Mouse (Mus musculus) limb, embryonic 11.5 days (tissue): ENCODE results near the gene Spata33. TPM values are rescaled to one million over a fixed set of nuclear protein-coding genes. Genes with fewer than 3 reads are reported as not detected.

Source experiments
- ATAC-seq: fragments of 200-750 bp; cut with Nextera tagmentation; 2 replicates; pipeline ENCODE4 v1.8.0; 2017; ENCODE audit warnings: low read depth; ENCODE audit not compliant: insufficient number of reproducible peaks, low FRiP score, low TSS enrichment
- DNase-seq: peaks from one replicate; pipeline ENCODE4 v3.0.0-alpha.2; 2015; ENCODE audit warnings: low spot score
- H3K27ac ChIP-seq: fragments of 300-500 bp; sonication (generic); replicated peaks from 2 replicates; pipeline ENCODE4 v1.5.1; 2014; ENCODE audit warnings: low read depth, mild to moderate bottlenecking, low read length
- H3K27me3 ChIP-seq: fragments of 300-500 bp; sonication (generic); 2 replicates; pipeline ENCODE4 v1.6.1; 2014; ENCODE audit warnings: mild to moderate bottlenecking, low read length, mixed read lengths; ENCODE audit not compliant: control insufficient read depth, insufficient read depth
- H3K36me3 ChIP-seq: fragments of 300-500 bp; sonication (generic); 2 replicates; pipeline ENCODE4 v1.6.1; 2014; ENCODE audit warnings: mild to moderate bottlenecking, low read length, moderate library complexity, mixed read lengths; ENCODE audit not compliant: control insufficient read depth, insufficient read depth
- H3K4me1 ChIP-seq: fragments of 300-500 bp; sonication (generic); 2 replicates; pipeline ENCODE4 v1.6.1; 2014; ENCODE audit warnings: low read length, mixed read lengths; ENCODE audit not compliant: control insufficient read depth, insufficient read depth
- H3K4me2 ChIP-seq: fragments of 300-500 bp; sonication (generic); 2 replicates; pipeline ENCODE4 v1.6.1; 2014; ENCODE audit warnings: low read depth, mild to moderate bottlenecking, moderate library complexity; ENCODE audit not compliant: severe bottlenecking
- H3K4me3 ChIP-seq: fragments of 300-500 bp; sonication (generic); 2 replicates; pipeline ENCODE4 v1.5.1; 2014; ENCODE audit warnings: low read depth, low read length
- H3K9ac ChIP-seq: fragments of 300-500 bp; sonication (generic); 2 replicates; pipeline ENCODE4 v1.6.1; 2014; ENCODE audit warnings: mild to moderate bottlenecking, low read length
- H3K9me3 ChIP-seq: fragments of 300-500 bp; sonication (generic); 2 replicates; pipeline ENCODE4 v1.6.1; 2016; ENCODE audit warnings: low read length; ENCODE audit not compliant: control insufficient read depth
- WGBS: fragments of 180-500 bp; shearing (Covaris S2); extraction: QIAGEN DNeasy Blood & Tissue Kit; methylation state at CpG from one replicate; pipeline ENCODE4 v1.1.7; 2014; 5-methylcytosine and 5-hydroxymethylcytosine counted together
- polyA plus RNA-seq: library from polyadenylated mRNA; unstranded; fragments of >200 nt; fragmentation: Nextera tagmentation; extraction: Ambion mirVana; gene quantifications from 2 replicates; pipeline ENCODE4 v1.2.1, GENCODE M21; 2014

Gene Spata33
- polyA plus RNA-seq, 1 experiment from 2014 or later: 3.3 TPM

- Histone ChIP-seq H3K4me3 (peak within 1 kb of the TSS; percentile 42), H3K4me2 (peak within 1 kb of the TSS; percentile 80), H3K36me3 (no peaks in the 10 kb centered on the region), H3K27me3 (peaks cover 22% of the 10 kb centered on the region), H3K9me3 (no peaks in the 10 kb centered on the region), H3K27ac (no peak within 1 kb of the TSS), H3K9ac (peak within 1 kb of the TSS; percentile 24; the same call in 1 of the 2 replicates), H3K4me1 (peaks cover 7% of the 10 kb centered on the region; the same call in 1 of the 2 replicates)
- ATAC-seq (peak; percentile 80), DNase-seq (peak; percentile 91)
- 2% methylated on average over 57 of the region's 57 CpGs for WGBS
Measured at GRCm38 (mm10) chr8:123235520-123236497, 23.2 kb downstream of the Spata33 start, which contains the start of gene Spata2l. TSS of gene Spata2l (minus strand) at chr8:123236233.

- H3K4me2 ChIP-seq: no peak overlapping the region
- peaks cover 15% of the 10 kb centered on the region for H3K27me3 ChIP-seq
- no peak overlapping the region for H3K4me3 ChIP-seq
- 90% methylated on average over 10 of the region's 10 CpGs for WGBS
- peaks cover 3% of the 10 kb centered on the region; the same call in 1 of the 2 replicates for H3K36me3 ChIP-seq
- no peaks in the 10 kb centered on the region for H3K9me3 ChIP-seq
- ATAC-seq (no peak), DNase-seq (no peak)
- H3K27ac ChIP-seq: no peak overlapping the region
- H3K4me1 ChIP-seq: peaks cover 7% of the 10 kb centered on the region; the same call in 1 of the 2 replicates
- no peak overlapping the region for H3K9ac ChIP-seq
Measured at GRCm38 (mm10) chr8:123239398-123239797, 26.8 kb downstream of the Spata33 start.

- Histone ChIP-seq H3K9me3 (no peaks in the 10 kb centered on the region), H3K27me3 (no peaks in the 10 kb centered on the region), H3K4me3 (no peak overlapping the region), H3K27ac (no peak overlapping the region), H3K4me2 (no peak overlapping the region), H3K36me3 (peaks cover 13% of the 10 kb centered on the region), H3K9ac (no peak overlapping the region), H3K4me1 (no peaks in the 10 kb centered on the region)
- DNase-seq: no peak
- WGBS: 83% methylated on average over 7 of the region's 7 CpGs
- no peak for ATAC-seq
Measured at GRCm38 (mm10) chr8:123242107-123242923, 29.7 kb downstream of the Spata33 start.

- Histone ChIP-seq H3K9me3 (no peaks in the 10 kb centered on the region), H3K9ac (no peak overlapping the region), H3K4me1 (no peaks in the 10 kb centered on the region), H3K27me3 (no peaks in the 10 kb centered on the region), H3K4me2 (no peak overlapping the region), H3K36me3 (peaks cover 19% of the 10 kb centered on the region), H3K27ac (no peak overlapping the region), H3K4me3 (no peak overlapping the region)
- WGBS: 69% methylated on average over 11 of the region's 11 CpGs
- ATAC-seq (no peak), DNase-seq (no peak)
Measured at GRCm38 (mm10) chr8:123243053-123243452, 30.4 kb downstream of the Spata33 start.

- peaks cover 20% of the 10 kb centered on the region for H3K36me3 ChIP-seq
- ATAC-seq (no peak), DNase-seq (no peak)
- no peak overlapping the region for H3K9ac ChIP-seq
- no peaks in the 10 kb centered on the region for H3K4me1 ChIP-seq
- 93% methylated on average over 4 of the region's 4 CpGs for WGBS
- no peak overlapping the region for H3K4me2 ChIP-seq
- no peak overlapping the region for H3K27ac ChIP-seq
- no peaks in the 10 kb centered on the region for H3K27me3 ChIP-seq
- no peaks in the 10 kb centered on the region for H3K9me3 ChIP-seq
- no peak overlapping the region for H3K4me3 ChIP-seq
Measured at GRCm38 (mm10) chr8:123244382-123244781, 31.8 kb downstream of the Spata33 start.

- no peak overlapping the region for H3K27ac ChIP-seq
- no peaks in the 10 kb centered on the region for H3K4me1 ChIP-seq
- no peak overlapping the region for H3K9ac ChIP-seq
- peaks cover 24% of the 10 kb centered on the region for H3K36me3 ChIP-seq
- no peaks in the 10 kb centered on the region for H3K9me3 ChIP-seq
- H3K4me3 ChIP-seq: no peak overlapping the region
- H3K27me3 ChIP-seq: no peaks in the 10 kb centered on the region
- DNase-seq (no peak), ATAC-seq (no peak)
- 87% methylated on average over 12 of the region's 12 CpGs for WGBS
- no peak overlapping the region for H3K4me2 ChIP-seq
Measured at GRCm38 (mm10) chr8:123245543-123245942, 32.9 kb downstream of the Spata33 start.

- 96% methylated on average over 6 of the region's 6 CpGs for WGBS
- H3K4me1 ChIP-seq: no peaks in the 10 kb centered on the region; the same call in 1 of the 2 replicates
- H3K27me3 ChIP-seq: no peaks in the 10 kb centered on the region
- ATAC-seq (no peak), DNase-seq (no peak)
- H3K9ac ChIP-seq: no peak overlapping the region
- H3K27ac ChIP-seq: no peak overlapping the region
- H3K4me2 ChIP-seq: no peak overlapping the region
- peaks cover 20% of the 10 kb centered on the region for H3K36me3 ChIP-seq
- H3K4me3 ChIP-seq: no peak overlapping the region
- no peaks in the 10 kb centered on the region for H3K9me3 ChIP-seq
Measured at GRCm38 (mm10) chr8:123247748-123248147, 35.1 kb downstream of the Spata33 start.

- H3K4me3 ChIP-seq: no peak overlapping the region
- no peak overlapping the region for H3K27ac ChIP-seq
- H3K4me1 ChIP-seq: peaks cover 5% of the 10 kb centered on the region; the same call in 1 of the 2 replicates
- no peak overlapping the region for H3K9ac ChIP-seq
- H3K9me3 ChIP-seq: no peaks in the 10 kb centered on the region
- peaks cover 20% of the 10 kb centered on the region for H3K36me3 ChIP-seq
- 90% methylated on average over 8 of the region's 8 CpGs for WGBS
- no peaks in the 10 kb centered on the region for H3K27me3 ChIP-seq
- DNase-seq (no peak), ATAC-seq (no peak)
- no peak overlapping the region for H3K4me2 ChIP-seq
Measured at GRCm38 (mm10) chr8:123248596-123248995, 36.0 kb downstream of the Spata33 start.
